Mouse (Mus musculus): ENCODE measurements at regions not wholly inside any gene's neighbourhood (a gene's known extent, or its start where the extent isn't known, plus 50 kb on each side); places are given as distances from the start of the nearest gene placed in this dataset.
A peak's percentile ranks its signal among the peaks of the same experiment; 100 is the strongest.

DNA sequence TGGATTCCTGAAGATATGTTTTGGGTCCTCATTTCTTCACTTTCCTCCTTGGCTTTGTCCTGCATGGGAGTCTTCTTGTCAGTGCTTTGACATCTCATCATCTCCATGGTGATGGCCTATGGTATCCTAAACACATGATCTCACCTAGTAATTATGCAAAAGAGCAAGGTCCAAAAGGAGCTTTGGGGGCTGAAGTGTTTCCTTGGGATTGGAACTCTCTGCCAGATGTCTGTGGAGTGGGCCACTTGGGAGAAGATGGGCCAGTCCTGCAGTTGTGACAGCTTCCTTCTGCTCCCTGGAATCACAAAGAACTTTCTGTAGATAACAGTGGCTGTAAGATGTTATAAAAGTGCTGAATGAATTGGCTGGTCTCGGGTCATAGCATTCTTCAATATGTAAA lies 182.4 kb downstream of the Ttc32 start:
- DNase-seq (ENCODE audit: low spot score in 2 of 2), result no peak
- Histone ChIP-seq H3K4me3 (no peak overlapping the region), H3K27ac (no peak overlapping the region)
- no peak for TF ChIP-seq CTCF (conservative IDR thresholded peaks at IDR 0.05)

DNA sequence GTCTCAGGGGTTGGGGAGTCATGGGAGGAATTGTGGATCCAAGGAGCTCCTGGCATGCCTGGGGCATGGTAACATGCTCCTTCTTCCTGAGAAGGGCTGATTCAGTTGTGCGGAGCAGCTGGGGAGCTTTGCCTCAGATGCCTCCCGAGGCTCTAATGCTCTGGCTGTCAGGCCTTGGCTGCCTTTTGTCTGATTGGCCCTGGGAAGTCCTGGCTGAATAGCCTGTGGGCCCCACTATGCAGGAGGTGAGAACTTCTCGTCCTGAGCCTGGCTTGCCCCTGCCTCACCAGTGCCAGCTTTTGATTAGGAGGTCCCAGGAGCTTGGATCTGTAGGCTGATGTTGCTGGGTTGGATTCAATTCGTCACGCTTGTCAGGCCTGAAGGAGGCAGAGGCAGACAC lies 195.2 kb downstream of the Ttc32 start:
- no peak overlapping the region for H3K4me3 ChIP-seq
- TF ChIP-seq CTCF (conservative IDR thresholded peaks at IDR 0.05), result no peak
- no peak for DNase-seq (ENCODE audit: low spot score in 2 of 2)
- no peak overlapping the region for H3K27ac ChIP-seq

DNA sequence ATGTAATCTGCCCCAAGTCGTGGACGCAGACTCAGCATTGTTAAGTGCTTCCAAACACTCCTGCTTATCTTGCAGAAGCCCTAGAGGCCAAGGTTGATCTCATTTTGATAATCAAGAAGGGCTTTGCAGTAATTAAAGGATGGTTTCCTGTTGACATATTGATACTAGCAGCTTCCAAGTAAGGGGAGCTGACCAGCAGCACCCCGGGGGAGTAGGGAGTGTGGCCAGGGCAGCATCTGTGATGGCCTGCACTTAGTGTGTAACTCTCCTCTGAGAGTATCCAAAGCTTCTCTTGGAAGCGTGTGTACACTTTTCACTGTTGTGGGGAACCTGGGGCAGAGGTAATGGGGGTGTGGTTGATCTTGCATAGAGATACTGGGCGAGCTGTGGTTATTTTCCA lies 198.1 kb downstream of the Ttc32 start:
- Histone ChIP-seq H3K4me3 (no peak overlapping the region), H3K27ac (no peak overlapping the region)
- no peak for DNase-seq (ENCODE audit: low spot score in 2 of 2)
- TF ChIP-seq CTCF (conservative IDR thresholded peaks at IDR 0.05), result no peak

DNA sequence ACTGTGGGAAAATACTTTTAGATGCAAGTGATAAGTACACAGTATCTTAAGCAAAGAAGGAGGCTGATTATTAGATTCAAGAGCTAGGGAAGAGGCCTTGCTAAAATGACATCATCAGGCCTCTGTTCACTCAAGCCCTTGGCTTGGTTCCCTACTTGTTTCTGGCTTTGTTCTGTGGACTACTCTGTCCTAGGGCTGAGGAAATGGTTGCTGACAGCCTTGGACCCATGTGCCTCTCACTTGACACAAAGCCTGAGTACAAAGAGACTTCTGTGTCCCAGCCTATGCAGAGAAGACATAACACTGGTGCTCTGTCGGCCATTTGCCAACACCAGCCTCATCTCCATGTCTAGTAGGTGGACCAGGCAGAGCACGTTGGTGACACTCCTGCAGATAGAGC lies 198.7 kb downstream of the Ttc32 start:
- Histone ChIP-seq H3K4me3 (no peak overlapping the region), H3K27ac (no peak overlapping the region)
- TF ChIP-seq CTCF (conservative IDR thresholded peaks at IDR 0.05), result no peak
- no peak for DNase-seq (ENCODE audit: low spot score in 2 of 2)

DNA sequence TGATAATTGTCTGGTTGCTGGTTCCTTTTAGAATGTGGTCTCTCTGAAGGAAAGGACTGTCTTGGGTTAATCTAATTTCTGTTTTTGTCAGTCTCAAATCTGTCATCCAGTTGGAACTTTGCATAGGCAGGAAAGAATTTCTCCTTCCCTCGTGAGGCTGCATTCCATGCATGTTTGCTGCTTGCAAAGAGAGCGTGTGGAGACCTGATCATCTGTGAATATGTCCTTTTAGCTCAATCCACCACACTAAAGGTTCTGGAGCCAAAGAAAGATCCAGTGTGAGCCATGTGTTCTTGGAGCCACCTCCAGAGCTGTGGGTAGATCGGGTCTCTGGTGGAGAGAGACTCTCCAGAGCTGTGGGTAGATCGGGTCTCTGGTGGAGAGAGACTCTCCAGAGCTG lies 200.2 kb downstream of the Ttc32 start:
- DNase-seq (ENCODE audit: low spot score in 2 of 2), result no peak
- Histone ChIP-seq H3K27ac (no peak overlapping the region), H3K4me3 (no peak overlapping the region)
- TF ChIP-seq CTCF (conservative IDR thresholded peaks at IDR 0.05), result no peak

DNA sequence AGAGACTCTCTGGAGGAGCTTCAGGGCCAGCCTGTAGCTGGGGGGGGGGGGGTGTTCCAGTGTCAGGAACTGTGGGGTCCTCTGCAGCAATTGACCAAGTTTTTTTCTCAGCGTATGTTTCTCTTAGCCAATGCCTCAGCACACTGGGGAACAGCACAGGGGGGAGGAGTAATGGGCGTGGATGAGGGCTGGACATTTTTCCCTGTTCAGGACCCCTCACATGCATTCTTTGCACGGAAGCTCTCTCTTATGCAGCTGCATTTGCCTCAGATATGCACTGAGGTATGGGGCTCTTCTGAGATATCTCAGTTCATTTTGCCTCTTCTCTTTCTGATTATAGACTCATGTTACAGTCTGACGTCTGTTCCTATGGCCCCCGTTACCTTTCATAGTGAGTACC lies 200.8 kb downstream of the Ttc32 start:
- no peak for TF ChIP-seq CTCF (conservative IDR thresholded peaks at IDR 0.05)
- H3K4me3 ChIP-seq, result no peak overlapping the region
- DNase-seq (ENCODE audit: low spot score in 2 of 2), result no peak
- H3K27ac ChIP-seq, result no peak overlapping the region

DNA sequence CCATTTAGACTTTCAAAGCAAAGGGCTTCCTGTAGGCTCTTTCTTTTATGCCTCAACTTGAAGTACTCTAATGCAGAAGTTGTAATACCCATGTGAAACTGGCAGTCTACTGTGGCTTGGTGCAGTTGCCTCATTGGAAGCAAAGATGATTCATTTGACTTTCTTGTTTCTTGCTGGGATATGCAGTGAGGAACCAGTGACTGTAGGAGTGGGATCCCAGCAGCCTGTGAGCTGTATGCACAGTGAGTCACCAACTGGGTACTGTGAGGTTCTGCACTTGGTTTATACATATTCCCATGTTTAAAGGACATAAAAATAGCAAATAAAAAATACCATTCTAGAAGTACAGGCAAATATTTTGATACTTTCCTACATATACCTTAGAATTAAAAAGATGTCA lies 202.6 kb downstream of the Ttc32 start:
- Histone ChIP-seq H3K27ac (no peak overlapping the region), H3K4me3 (no peak overlapping the region)
- no peak for TF ChIP-seq CTCF (conservative IDR thresholded peaks at IDR 0.05)
- no peak for DNase-seq (ENCODE audit: low spot score in 2 of 2)

DNA sequence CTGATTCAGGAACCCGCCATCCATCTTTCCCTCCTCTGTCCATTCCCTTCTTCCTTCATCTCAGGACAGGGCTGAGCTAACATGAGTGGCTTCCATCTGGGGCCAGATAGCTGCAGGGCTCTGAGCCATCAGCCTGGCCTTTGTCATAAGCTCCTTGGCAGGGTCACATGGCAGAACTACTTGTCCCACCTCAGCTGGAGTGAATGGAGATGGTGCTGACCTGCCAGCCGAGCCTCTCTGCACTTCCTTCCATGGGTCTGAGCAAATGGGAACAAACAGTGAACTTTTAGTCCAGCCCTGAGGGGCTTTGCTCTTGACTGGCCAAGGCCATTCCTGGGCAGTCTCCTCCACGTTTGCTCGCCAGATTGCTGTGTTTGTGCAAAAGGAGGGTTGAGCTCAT lies 206.1 kb downstream of the Ttc32 start:
- no peak for DNase-seq (ENCODE audit: low spot score in 2 of 2)
- no peak overlapping the region for H3K27ac ChIP-seq
- H3K4me3 ChIP-seq, result no peak overlapping the region
- TF ChIP-seq CTCF (conservative IDR thresholded peaks at IDR 0.05), result no peak

DNA sequence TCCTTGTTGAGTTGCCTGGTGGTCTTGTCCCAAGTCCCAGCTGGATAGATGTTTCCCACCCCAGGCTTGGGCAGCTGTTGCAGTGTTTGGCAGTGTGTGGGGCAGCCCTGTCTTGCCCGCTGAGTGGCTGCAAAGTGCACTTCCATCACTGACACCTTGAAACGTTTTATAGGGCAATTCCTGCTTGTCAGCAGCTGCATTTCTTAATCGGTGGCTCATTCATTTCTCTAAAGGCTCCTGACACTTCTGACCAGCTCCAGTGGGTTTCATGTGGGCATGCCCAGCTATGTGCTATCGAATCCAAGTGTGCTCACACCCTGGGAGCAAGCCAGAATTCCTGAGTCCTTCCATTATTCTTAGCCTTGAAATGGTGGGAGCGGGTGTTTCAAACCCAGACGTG lies 207.7 kb downstream of the Ttc32 start:
- DNase-seq (ENCODE audit: low spot score in 2 of 2), result no peak
- no peak overlapping the region for H3K4me3 ChIP-seq
- no peak overlapping the region for H3K27ac ChIP-seq
- no peak for TF ChIP-seq CTCF (conservative IDR thresholded peaks at IDR 0.05)

DNA sequence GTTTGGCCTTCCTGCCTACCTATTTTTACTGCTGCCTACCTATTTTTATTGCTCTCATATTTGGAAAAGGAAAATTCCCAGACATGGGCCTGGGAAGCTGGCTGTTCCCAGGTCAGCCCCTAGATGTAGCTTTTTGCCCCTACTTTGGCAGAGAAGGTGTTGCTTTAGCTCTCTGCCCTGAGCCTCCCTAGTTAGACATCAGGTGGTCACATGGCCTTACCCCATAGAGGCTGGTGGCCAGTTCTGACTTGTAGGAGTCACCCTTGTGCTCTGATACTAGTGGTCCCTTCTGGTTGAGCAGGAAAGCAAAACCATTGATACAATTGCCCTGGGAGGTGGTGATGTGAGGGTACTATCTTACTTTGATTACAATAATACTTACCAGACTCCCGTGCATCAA lies 208.2 kb downstream of the Ttc32 start:
- H3K27ac ChIP-seq, result no peak overlapping the region
- TF ChIP-seq CTCF (conservative IDR thresholded peaks at IDR 0.05), result no peak
- no peak for DNase-seq (ENCODE audit: low spot score in 2 of 2)
- no peak overlapping the region for H3K4me3 ChIP-seq

DNA sequence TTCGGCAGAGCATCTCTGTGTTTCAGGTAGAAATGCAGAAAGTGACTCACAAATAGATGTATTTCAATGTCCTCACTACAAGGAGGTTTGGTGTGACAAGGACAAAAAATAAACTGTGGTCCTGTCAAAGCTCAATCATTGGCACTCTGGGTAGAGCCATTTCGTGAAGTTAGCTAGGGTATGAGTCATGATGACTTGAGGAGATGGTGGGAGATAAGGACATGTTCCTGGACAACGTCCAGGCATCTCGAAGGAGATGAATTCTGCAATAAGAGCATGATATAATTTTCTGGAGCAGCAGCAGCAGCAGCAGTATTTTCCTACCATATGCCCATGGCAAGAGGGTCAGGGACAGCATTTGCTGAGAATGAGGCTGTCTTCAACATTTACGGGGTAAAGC lies 217.7 kb downstream of the Ttc32 start:
- DNase-seq (ENCODE audit: low spot score in 2 of 2), result no peak
- no peak for TF ChIP-seq CTCF (conservative IDR thresholded peaks at IDR 0.05)
- no peak overlapping the region for H3K4me3 ChIP-seq
- no peak overlapping the region for H3K27ac ChIP-seq

DNA sequence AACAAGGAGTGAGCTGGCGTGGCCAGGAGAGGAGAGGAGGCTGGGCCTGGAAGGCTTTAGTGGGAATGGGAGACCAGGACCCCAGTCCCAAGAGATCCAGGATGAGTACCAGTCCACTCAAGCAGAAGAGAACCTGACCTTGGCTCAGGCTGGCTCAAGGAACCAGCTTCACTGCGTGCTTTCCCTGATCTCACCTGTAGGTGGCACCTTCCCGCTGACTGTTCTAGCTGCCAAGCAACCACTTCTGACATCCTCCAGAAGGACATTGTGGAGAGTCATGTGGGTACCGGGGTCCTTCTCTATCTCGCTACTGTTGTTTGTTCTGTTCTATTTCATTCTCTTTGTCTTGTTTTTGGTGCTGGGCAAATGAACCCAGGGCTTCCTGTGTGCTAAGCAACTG lies 222.0 kb downstream of the Ttc32 start:
- H3K27ac ChIP-seq, result no peak overlapping the region
- DNase-seq (ENCODE audit: low spot score in 2 of 2), result peak in 1 of 2 experiments; percentile 54
- TF ChIP-seq CTCF (conservative IDR thresholded peaks at IDR 0.05), result peak; percentile 82
- no peak overlapping the region for H3K4me3 ChIP-seq

DNA sequence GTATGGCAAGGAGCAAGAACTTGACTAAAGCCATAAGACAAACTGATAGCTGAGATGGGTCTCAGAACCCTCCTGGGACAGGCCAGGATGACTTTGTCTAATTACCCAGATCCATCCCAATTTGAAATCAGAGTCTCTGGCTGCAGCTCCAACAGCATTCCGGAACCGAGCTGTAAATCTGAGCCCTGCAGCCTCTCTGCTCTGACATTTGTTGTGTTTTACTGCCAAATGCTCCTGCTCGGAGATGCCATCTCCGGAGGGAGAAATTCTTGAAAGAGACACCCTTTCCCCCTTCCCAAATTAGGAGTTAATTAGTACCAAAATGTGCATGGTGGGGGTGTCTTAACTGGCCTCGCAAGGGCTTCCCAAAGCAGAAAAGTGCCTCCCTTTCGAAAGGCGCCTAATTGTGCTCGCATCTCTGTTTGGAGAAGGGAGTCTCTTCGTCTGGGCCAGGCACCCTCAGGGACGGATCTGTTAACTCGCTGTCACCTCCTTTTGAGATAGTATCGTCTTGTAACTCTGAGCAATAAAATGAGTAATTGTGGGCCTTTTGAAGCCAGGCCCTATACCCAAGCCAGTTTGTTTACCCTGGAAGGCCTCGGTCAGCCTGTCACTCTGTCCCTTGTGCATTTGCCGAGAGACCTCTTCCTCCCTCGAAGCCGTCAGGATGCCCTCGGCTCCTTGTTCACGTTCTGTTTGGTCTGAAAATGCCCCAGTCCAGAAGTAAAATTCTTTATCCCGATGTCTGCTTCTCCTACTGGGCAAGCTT lies 223.7 kb downstream of the Ttc32 start:
- no peak for TF ChIP-seq CTCF (conservative IDR thresholded peaks at IDR 0.05)
- Histone ChIP-seq H3K4me3 (no peak overlapping the region), H3K27ac (peak overlapping the region; percentile 40)
- DNase-seq (ENCODE audit: low spot score in 2 of 2), result no peak

DNA sequence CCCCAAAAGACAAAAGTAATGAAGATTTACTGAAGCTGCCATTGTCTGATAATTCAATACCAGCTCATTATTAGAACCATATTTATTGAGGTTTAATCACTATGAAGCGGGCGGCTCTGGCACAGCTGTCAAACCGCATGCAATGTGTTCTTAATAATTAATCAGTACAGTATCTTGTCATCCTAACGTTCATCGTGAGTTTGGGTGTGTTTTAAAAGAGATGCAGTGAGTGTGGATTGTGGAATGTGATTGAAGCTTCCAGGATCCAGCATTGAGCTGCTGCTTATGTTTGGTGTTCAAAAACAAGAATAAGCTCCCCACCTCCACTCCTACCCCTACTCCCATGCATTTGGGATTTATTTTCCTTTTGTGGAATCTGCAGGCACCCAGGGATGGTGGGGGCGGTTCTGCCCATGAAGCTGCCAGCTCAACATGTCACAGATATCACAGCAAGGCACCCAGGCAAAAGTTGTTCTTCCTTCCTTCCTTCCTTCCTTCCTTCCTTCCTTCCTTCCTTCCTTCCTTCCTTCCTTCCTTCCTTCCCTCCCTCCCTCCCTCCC lies 224.6 kb downstream of the Ttc32 start:
- no peak overlapping the region for H3K4me3 ChIP-seq
- peak; percentile 44 to 69 for DNase-seq (ENCODE audit: low spot score in 2 of 2)
- peak overlapping the region; percentile 40 for H3K27ac ChIP-seq
- no peak for TF ChIP-seq CTCF (conservative IDR thresholded peaks at IDR 0.05)

All from layer of hippocampus, adult 2 months (tissue).